Mouse (Mus musculus) lung, postnatal 0 days (tissue): ENCODE measurements around the gene Lhx8.

Experiments
- CTCF ChIP-seq: IDR thresholded peaks from 2 replicates; pipeline ENCODE4 v1.5.1; 2016; ENCODE audit warnings: antibody characterized with exemption, mild to moderate bottlenecking
- EP300 ChIP-seq: IDR thresholded peaks from 2 replicates; pipeline ENCODE4 v1.6.1; 2016; ENCODE audit warnings: antibody characterized with exemption, mild to moderate bottlenecking, control low read depth

DNA sequence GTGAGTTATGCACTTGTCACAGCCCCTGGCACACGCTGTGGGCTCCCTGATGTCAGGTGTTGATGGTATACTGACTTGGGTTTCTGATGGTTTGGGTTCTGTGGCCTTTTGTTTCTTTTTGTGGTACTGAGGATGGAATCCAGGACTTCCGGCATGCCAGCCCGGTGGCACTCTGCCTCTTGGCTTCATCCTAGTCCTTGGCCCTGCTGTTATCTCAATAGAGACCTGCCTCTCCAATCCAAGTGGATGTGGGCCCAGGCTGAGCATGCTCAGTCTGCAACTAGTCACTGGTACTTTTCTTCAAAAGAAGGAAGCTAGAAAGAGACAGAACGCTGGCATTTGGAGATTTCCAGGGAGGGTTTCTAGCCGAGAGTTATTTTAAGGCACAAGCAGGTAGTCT is 38.3 kb downstream of the Lhx8 start:
- TF ChIP-seq EP300 (no peak), CTCF (no peak)
